Mouse (Mus musculus) MEL (cell line): ENCODE results near the gene Serping1. TPM values are rescaled to one million over a fixed set of nuclear protein-coding genes. Genes with fewer than 3 reads are reported as not detected.
A peak's percentile ranks its signal among the peaks of the same experiment; 100 is the strongest.

Source experiments
- DNase-seq: peaks from one replicate; pipeline ENCODE4 v3.0.0; 2011; ENCODE audit warnings: low read depth, low spot score
- H3K27ac ChIP-seq: 2 replicates; pipeline ENCODE4 v1.5.1; 2012; ENCODE audit warnings: low read depth, mild to moderate bottlenecking, control low read depth, low read length, moderate library complexity; ENCODE audit not compliant: control insufficient read depth
- H3K27me3 ChIP-seq, 2 experiments: fragments of 150-350 bp in 1 of 2; sonication (generic) in 1 of 2; 2 replicates each; pipeline ENCODE4 v1.6.1; 2012; ENCODE audit warnings: low read length in 2 of 2, mild to moderate bottlenecking in 2 of 2, improper control_type of control experiment in 1 of 2, moderate library complexity in 1 of 2; ENCODE audit not compliant: insufficient read depth in 2 of 2, control insufficient read depth in 1 of 2
- H3K36me3 ChIP-seq, 2 experiments: 2 replicates each; pipeline ENCODE4 v1.6.1; 2012 to 2014; ENCODE audit warnings: low read length in 2 of 2, improper control_type of control experiment in 1 of 2, inconsistent platforms in 1 of 2, mild to moderate bottlenecking in 1 of 2; ENCODE audit not compliant: insufficient read depth in 2 of 2, control insufficient read depth in 1 of 2
- H3K4me1 ChIP-seq, 2 experiments: fragments of 150-350 bp in 1 of 2; sonication (generic) in 1 of 2; 2 replicates each; pipeline ENCODE4 v1.6.1; 2012; ENCODE audit warnings: low read length in 2 of 2, improper control_type of control experiment in 1 of 2, mild to moderate bottlenecking in 1 of 2; ENCODE audit not compliant: insufficient read depth in 2 of 2, control insufficient read depth in 1 of 2
- H3K4me3 ChIP-seq, 2 experiments: fragments of 150-350 bp in 1 of 2; sonication (generic) in 1 of 2; 2 replicates each; pipeline ENCODE4 v1.5.1; 2012; ENCODE audit warnings: low read depth in 2 of 2, low read length in 2 of 2, mild to moderate bottlenecking in 2 of 2, moderate library complexity in 2 of 2, control low read depth in 1 of 2, improper control_type of control experiment in 1 of 2; ENCODE audit not compliant: control insufficient read depth in 1 of 2, insufficient read depth in 1 of 2
- H3K79me2 ChIP-seq: 2 replicates; pipeline ENCODE4 v1.6.1; 2012; ENCODE audit warnings: mild to moderate bottlenecking, low read length, moderate library complexity; ENCODE audit not compliant: control insufficient read depth, poor library complexity, insufficient read depth
- H3K9ac ChIP-seq: 2 replicates; pipeline ENCODE4 v1.6.1; 2012; ENCODE audit warnings: low read depth, mild to moderate bottlenecking, control low read depth, low read length, moderate library complexity; ENCODE audit not compliant: control insufficient read depth, poor library complexity, severe bottlenecking
- H3K9me3 ChIP-seq: fragments of 150-350 bp; sonication (generic); replicated peaks from 2 replicates; pipeline ENCODE4 v1.6.1; 2012; ENCODE audit warnings: mild to moderate bottlenecking, low read length, improper control_type of control experiment, moderate library complexity; ENCODE audit not compliant: insufficient read depth
- BHLHE40 ChIP-seq: IDR thresholded peaks from 2 replicates; pipeline ENCODE4 v1.6.1; 2012; ENCODE audit warnings: low read depth, mild to moderate bottlenecking, inconsistent platforms, low read length, improper control_type of control experiment, borderline replicate concordance
- CHD1 ChIP-seq: IDR thresholded peaks from 2 replicates; pipeline ENCODE4 v1.6.1; 2012; ENCODE audit warnings: low read depth, mild to moderate bottlenecking, inconsistent platforms, low read length, improper control_type of control experiment
- CHD2 ChIP-seq: IDR thresholded peaks from 2 replicates; pipeline ENCODE4 v1.6.1; 2011; ENCODE audit warnings: low read length, improper control_type of control experiment
- CTCF ChIP-seq, 3 experiments: IDR thresholded peaks in 2 of 3; conservative IDR thresholded peaks in 1 of 3; 2 replicates each; pipeline ENCODE4 v1.5.1; 2011 to 2012; ENCODE audit warnings: low read length in 3 of 3, low read depth in 2 of 3, mild to moderate bottlenecking in 2 of 3, improper control_type of control experiment in 1 of 3, inconsistent platforms in 1 of 3, mixed read lengths in 1 of 3, moderate library complexity in 1 of 3; ENCODE audit not compliant: control insufficient read depth in 1 of 3, insufficient read depth in 1 of 3, poor library complexity in 1 of 3, severe bottlenecking in 1 of 3
- E2F4 ChIP-seq: IDR thresholded peaks from 2 replicates; pipeline ENCODE4 v1.6.1; 2011; ENCODE audit warnings: low read depth, low read length, improper control_type of control experiment, borderline replicate concordance
- ELF1 ChIP-seq: IDR thresholded peaks from 2 replicates; pipeline ENCODE4 v1.6.1; 2014; ENCODE audit warnings: low read depth, mild to moderate bottlenecking, inconsistent platforms, low read length, improper control_type of control experiment, moderate library complexity
- EP300 ChIP-seq, 2 experiments: IDR thresholded peaks; 2 replicates each; pipeline ENCODE4 v1.6.1; 2011; ENCODE audit warnings: improper control_type of control experiment in 2 of 2, low read length in 2 of 2, low read depth in 1 of 2, mild to moderate bottlenecking in 1 of 2
- ETS1 ChIP-seq: IDR thresholded peaks from 2 replicates; pipeline ENCODE4 v1.6.1; 2012; ENCODE audit warnings: low read depth, mild to moderate bottlenecking, inconsistent platforms, low read length, improper control_type of control experiment, moderate library complexity
- GABPA ChIP-seq: IDR thresholded peaks from 2 replicates; pipeline ENCODE4 v1.6.1; 2012; ENCODE audit warnings: low read depth, mild to moderate bottlenecking, inconsistent platforms, low read length, improper control_type of control experiment, moderate library complexity
- GATA1 ChIP-seq: IDR thresholded peaks from 2 replicates; pipeline ENCODE4 v1.6.1; 2011; ENCODE audit warnings: low read depth, low read length, improper control_type of control experiment
- HCFC1 ChIP-seq: IDR thresholded peaks from 2 replicates; pipeline ENCODE4 v1.6.1; 2012; ENCODE audit warnings: low read depth, mild to moderate bottlenecking, inconsistent platforms, low read length, improper control_type of control experiment, moderate library complexity
- JUND ChIP-seq: IDR thresholded peaks from 2 replicates; pipeline ENCODE4 v1.6.1; 2011; ENCODE audit warnings: low read depth, mild to moderate bottlenecking, improper control_type of control experiment, low read length
- KAT2A ChIP-seq: conservative IDR thresholded peaks from 2 replicates; pipeline ENCODE4 v1.6.1; 2012; ENCODE audit warnings: low read depth, low read length, improper control_type of control experiment, inconsistent platforms
- MAFK ChIP-seq: IDR thresholded peaks from 2 replicates; pipeline ENCODE4 v1.6.1; 2011; ENCODE audit warnings: low read depth, mild to moderate bottlenecking, low read length, improper control_type of control experiment, borderline replicate concordance
- MAX ChIP-seq: IDR thresholded peaks from 2 replicates; pipeline ENCODE4 v1.6.1; 2011; ENCODE audit warnings: low read length, improper control_type of control experiment
- MAZ ChIP-seq: IDR thresholded peaks from 2 replicates; pipeline ENCODE4 v1.6.1; 2012; ENCODE audit warnings: low read depth, mild to moderate bottlenecking, inconsistent platforms, low read length, improper control_type of control experiment
- MEF2A ChIP-seq: IDR thresholded peaks from 2 replicates; pipeline ENCODE4 v1.6.1; 2014; ENCODE audit warnings: low read depth, mild to moderate bottlenecking, inconsistent platforms, low read length, improper control_type of control experiment; ENCODE audit not compliant: poor library complexity, insufficient replicate concordance, severe bottlenecking; ENCODE audit errors: extremely low read depth
- MXI1 ChIP-seq: IDR thresholded peaks from 2 replicates; pipeline ENCODE4 v1.6.1; 2011; ENCODE audit warnings: mild to moderate bottlenecking, low read depth, low read length, improper control_type of control experiment
- MYB ChIP-seq: IDR thresholded peaks from 2 replicates; pipeline ENCODE4 v1.6.1; 2011; ENCODE audit warnings: mild to moderate bottlenecking, low read depth, low read length, improper control_type of control experiment
- NELFE ChIP-seq: IDR thresholded peaks from 2 replicates; pipeline ENCODE4 v1.6.1; 2011; ENCODE audit warnings: low read depth, low read length, improper control_type of control experiment
- POLR2A ChIP-seq, 2 experiments: IDR thresholded peaks; 2 replicates each; pipeline ENCODE4 v1.6.1; 2011 to 2012; ENCODE audit warnings: low read length in 2 of 2, mild to moderate bottlenecking in 2 of 2, control low read depth in 1 of 2, improper control_type of control experiment in 1 of 2, low read depth in 1 of 2, moderate library complexity in 1 of 2; ENCODE audit not compliant: control insufficient read depth in 1 of 2, insufficient read depth in 1 of 2, poor library complexity in 1 of 2
- POLR2AphosphoS5 ChIP-seq: IDR thresholded peaks from 2 replicates; pipeline ENCODE4 v1.6.1; 2012; ENCODE audit warnings: low read depth, borderline replicate concordance, mild to moderate bottlenecking, inconsistent platforms, low read length, moderate library complexity, mixed read lengths
- RAD21 ChIP-seq: IDR thresholded peaks from 2 replicates; pipeline ENCODE4 v1.6.1; 2011; ENCODE audit warnings: mild to moderate bottlenecking, low read depth, low read length, improper control_type of control experiment
- RCOR1 ChIP-seq: IDR thresholded peaks from 2 replicates; pipeline ENCODE4 v1.6.1; 2012; ENCODE audit warnings: low read depth, mild to moderate bottlenecking, inconsistent platforms, low read length, improper control_type of control experiment
- SIN3A ChIP-seq: IDR thresholded peaks from 2 replicates; pipeline ENCODE4 v1.6.1; 2012; ENCODE audit warnings: low read length, improper control_type of control experiment, inconsistent platforms
- SMC3 ChIP-seq: IDR thresholded peaks from 2 replicates; pipeline ENCODE4 v1.6.1; 2011; ENCODE audit warnings: low read depth, low read length, improper control_type of control experiment
- TAL1 ChIP-seq: IDR thresholded peaks from 2 replicates; pipeline ENCODE4 v1.6.1; 2012; ENCODE audit warnings: mild to moderate bottlenecking, inconsistent platforms, low read length, moderate library complexity, mixed read lengths
- TCF12 ChIP-seq: IDR thresholded peaks from 2 replicates; pipeline ENCODE4 v1.6.1; 2014; ENCODE audit warnings: low read depth, mild to moderate bottlenecking, inconsistent platforms, low read length, improper control_type of control experiment, moderate library complexity
- UBTF ChIP-seq: IDR thresholded peaks from 2 replicates; pipeline ENCODE4 v1.6.1; 2012; ENCODE audit warnings: low read depth, mild to moderate bottlenecking, inconsistent platforms, low read length, improper control_type of control experiment, moderate library complexity, borderline replicate concordance; ENCODE audit not compliant: insufficient read depth
- USF1 ChIP-seq: IDR thresholded peaks from 2 replicates; pipeline ENCODE4 v1.6.1; 2014; ENCODE audit warnings: low read depth, mild to moderate bottlenecking, inconsistent platforms, low read length, improper control_type of control experiment, moderate library complexity
- ZC3H11A ChIP-seq: IDR thresholded peaks from 2 replicates; pipeline ENCODE4 v1.6.1; 2012; ENCODE audit warnings: low read depth, mild to moderate bottlenecking, inconsistent platforms, low read length, improper control_type of control experiment
- ZMIZ1 ChIP-seq: IDR thresholded peaks from 2 replicates; pipeline ENCODE4 v1.6.1; 2012; ENCODE audit warnings: low read depth, mild to moderate bottlenecking, inconsistent platforms, low read length, improper control_type of control experiment, moderate library complexity
- polyA plus RNA-seq, 2 experiments: library from polyadenylated mRNA; stranded (reverse) in 1 of 2; unstranded in 1 of 2; fragments of >175 nt in 1 of 2; fragments of >200 nt in 1 of 2; gene quantifications; 2 replicates each; pipeline versions ENCODE4 v1.2.1 to v1.2.4; 2012; ENCODE audit warnings: low replicate concordance in 2 of 2, low read depth in 1 of 2; ENCODE audit not compliant: insufficient read length in 2 of 2, insufficient read depth in 1 of 2, missing spikeins in 1 of 2
- total RNA-seq: library from RNA; depleted of rRNA; stranded (reverse); fragments of 300-350 nt; gene quantifications from 2 replicates; pipeline ENCODE4 v1.2.3, GENCODE M21; 2012

Serping1 gene
- total and polyA plus RNA-seq, 3 experiments, result not detected

GRCm38 (mm10) chr2:84811880-84812279, 36.6 kb upstream of the Serping1 start (continued):
- peak; percentile 65; the same call in 1 of the 2 replicates for TF ChIP-seq MXI1
- peak; percentile 84 for TF ChIP-seq MYB
- TF ChIP-seq NELFE, result no peak
- TF ChIP-seq RCOR1, result peak; percentile 100
- TF ChIP-seq ZMIZ1, result peak; percentile 75; the same call in 1 of the 2 replicates
- TF ChIP-seq SIN3A, result peak; percentile 93
- no peak for TF ChIP-seq E2F4
- TF ChIP-seq HCFC1, result no peak
- peak; percentile 91 for TF ChIP-seq MAFK
- TF ChIP-seq GABPA, result no peak
- TF ChIP-seq MEF2A, result no peak
- peak; percentile 100 for TF ChIP-seq TAL1
- TF ChIP-seq MAX, result no peak; the same call in 1 of the 2 replicates
- TF ChIP-seq GATA1, result peak; percentile 100
- 0 out of 2 replicates have a peak, but pooled peaks have one; percentile 40 for TF ChIP-seq JUND
- TF ChIP-seq ETS1, result peak; percentile 100
- peak; percentile 18; the same call in 1 of the 2 replicates for TF ChIP-seq KAT2A
- no peak for TF ChIP-seq UBTF
- TF ChIP-seq TCF12, result peak; percentile 100
- no peak; a peak in 1 of 4 replicates for TF ChIP-seq POLR2A (IDR thresholded peaks at IDR 0.05; ENCODE audit: control insufficient read depth in 1 of 2, insufficient read depth in 1 of 2, low read depth in 1 of 2, low read length in 2 of 2, poor library complexity in 1 of 2)
- no peak for TF ChIP-seq CTCF (IDR thresholded peaks at IDR 0.05 in 2 of 3, conservative IDR thresholded peaks at IDR 0.05 in 1 of 3; ENCODE audit: control insufficient read depth in 1 of 3, insufficient read depth in 1 of 3, low read depth in 2 of 3, low read length in 3 of 3, poor library complexity in 1 of 3, severe bottlenecking in 1 of 3)

- H3K4me3 ChIP-seq, result peak overlapping the region; percentile 58 to 63
- peak overlapping the region; percentile 54 for H3K9ac ChIP-seq
- H3K36me3 ChIP-seq, result peaks cover 0 to 15% of the 10 kb centered on the region in 2 experiments; a peak in 2 of 4 replicates
- peaks cover 4 to 15% of the 10 kb centered on the region in 2 experiments; a peak in 3 of 4 replicates for H3K4me1 ChIP-seq
- H3K9me3 ChIP-seq, result no peaks in the 10 kb centered on the region
- H3K27me3 ChIP-seq, result no peaks in the 10 kb centered on the region
- peak overlapping the region; percentile 81 for H3K27ac ChIP-seq
- no peaks in the 10 kb centered on the region for H3K79me2 ChIP-seq
- DNase-seq, result peak; percentile 96
- peak; percentile 40; the same call in 1 of the 2 replicates for TF ChIP-seq BHLHE40
- TF ChIP-seq ZMIZ1, result no peak
- no peak for TF ChIP-seq USF1
- TF ChIP-seq ZC3H11A, result peak; percentile 8; the same call in 1 of the 2 replicates
- TF ChIP-seq EP300 (IDR thresholded peaks at IDR 0.05; ENCODE audit: low read depth in 1 of 2, low read length in 2 of 2), result peak in 1 of 2 experiments; percentile 25; a peak in 2 of 4 replicates
- TF ChIP-seq UBTF, result no peak
- no peak for TF ChIP-seq MAZ
- TF ChIP-seq RAD21, result peak; percentile 49
- peak; percentile 46; the same call in 1 of the 2 replicates for TF ChIP-seq SMC3
- TF ChIP-seq KAT2A, result no peak
- peak; percentile 87 for TF ChIP-seq RCOR1
- TF ChIP-seq CTCF (IDR thresholded peaks at IDR 0.05 in 2 of 3, conservative IDR thresholded peaks at IDR 0.05 in 1 of 3; ENCODE audit: control insufficient read depth in 1 of 3, insufficient read depth in 1 of 3, low read depth in 2 of 3, low read length in 3 of 3, poor library complexity in 1 of 3, severe bottlenecking in 1 of 3), result peak; percentile 76 to 87 (median 86)
- peak; percentile 65 for TF ChIP-seq ELF1
- no peak for TF ChIP-seq CHD1
- 0 out of 2 replicates have a peak, but pooled peaks have one; percentile 24 for TF ChIP-seq MEF2A
- peak; percentile 44; the same call in 1 of the 2 replicates for TF ChIP-seq TCF12
- no peak for TF ChIP-seq NELFE
- 0 out of 2 replicates have a peak, but pooled peaks have one; percentile 58 for TF ChIP-seq MXI1
- no peak for TF ChIP-seq POLR2AphosphoS5
- TF ChIP-seq E2F4, result no peak
- TF ChIP-seq SIN3A, result peak; percentile 52
- no peak for TF ChIP-seq CHD2
Observed at GRCm38 (mm10) chr2:84810886-84811577, 35.8 kb upstream of the Serping1 start.
